Mouse (Mus musculus) erythroblast, embryonic 14.5 days (primary cell): ENCODE data around the gene Sobp. TPM values are rescaled to one million over a fixed set of nuclear protein-coding genes. Genes with fewer than 3 reads are reported as not detected.

ENCODE experiments used
- H3K27me3 ChIP-seq: 2 replicates; pipeline ENCODE4 v1.6.1; 2012; ENCODE audit warnings: inconsistent platforms; ENCODE audit not compliant: control insufficient read depth
- H3K36me3 ChIP-seq: 2 replicates; pipeline ENCODE4 v1.6.1; 2012; ENCODE audit warnings: mild to moderate bottlenecking, inconsistent platforms; ENCODE audit not compliant: control insufficient read depth
- H3K4me1 ChIP-seq: 2 replicates; pipeline ENCODE4 v1.6.1; 2012; ENCODE audit warnings: inconsistent platforms; ENCODE audit not compliant: control insufficient read depth
- H3K4me3 ChIP-seq: replicated peaks from 2 replicates; pipeline ENCODE3; 2012; ENCODE audit warnings: moderate library complexity, mild to moderate bottlenecking, inconsistent platforms
- H3K9me3 ChIP-seq: 2 replicates; pipeline ENCODE4 v1.6.1; 2012; ENCODE audit warnings: low read length, inconsistent platforms, mixed read lengths; ENCODE audit not compliant: control insufficient read depth
- GATA1 ChIP-seq: IDR thresholded peaks from 2 replicates; pipeline ENCODE4 v1.6.1; 2012; ENCODE audit warnings: low read length, inconsistent platforms, mixed read lengths
- TAL1 ChIP-seq: IDR thresholded peaks from 3 replicates; pipeline ENCODE4 v1.6.1; 2012; ENCODE audit warnings: low read length, inconsistent platforms, mixed read lengths
- polyA plus RNA-seq: library from polyadenylated mRNA; stranded (reverse); fragments of >175 nt; gene quantifications from 2 replicates; pipeline ENCODE4 v1.2.3, GENCODE M21; 2012

Gene Sobp
- polyA plus RNA-seq, 1 experiment: not detected

GRCm38 (mm10) chr10:43035579-43035978, 138.8 kb downstream of the Sobp start:
- Histone ChIP-seq H3K27me3 (no peaks in the 10 kb centered on the region), H3K4me1 (no peaks in the 10 kb centered on the region), H3K36me3 (no peaks in the 10 kb centered on the region), H3K4me3 (no peak overlapping the region), H3K9me3 (no peaks in the 10 kb centered on the region)
- TF ChIP-seq GATA1 (no peak), TAL1 (no peak)

GRCm38 (mm10) chr10:43034811-43035210, 139.5 kb downstream of the Sobp start:
- no peaks in the 10 kb centered on the region for H3K36me3 ChIP-seq
- H3K27me3 ChIP-seq: no peaks in the 10 kb centered on the region
- no peak for TF ChIP-seq TAL1
- TF ChIP-seq GATA1: no peak
- no peak overlapping the region for H3K4me3 ChIP-seq
- no peaks in the 10 kb centered on the region for H3K4me1 ChIP-seq
- H3K9me3 ChIP-seq: no peaks in the 10 kb centered on the region

- Histone ChIP-seq H3K4me1 (no peaks in the 10 kb centered on the region), H3K27me3 (no peaks in the 10 kb centered on the region), H3K36me3 (no peaks in the 10 kb centered on the region), H3K9me3 (no peaks in the 10 kb centered on the region), H3K4me3 (no peak overlapping the region)
- TF ChIP-seq GATA1 (no peak), TAL1 (no peak)
Measured at GRCm38 (mm10) chr10:43033481-43034248, 140.7 kb downstream of the Sobp start.

GRCm38 (mm10) chr10:43027006-43027405, 147.3 kb downstream of the Sobp start:
- H3K36me3 ChIP-seq: no peaks in the 10 kb centered on the region
- no peak overlapping the region for H3K4me3 ChIP-seq
- TF ChIP-seq GATA1 (no peak), TAL1 (no peak)
- H3K4me1 ChIP-seq: no peaks in the 10 kb centered on the region
- H3K9me3 ChIP-seq: no peaks in the 10 kb centered on the region
- H3K27me3 ChIP-seq: peaks cover 18% of the 10 kb centered on the region

GRCm38 (mm10) chr10:43023454-43024194, 150.7 kb downstream of the Sobp start:
- no peak overlapping the region for H3K4me3 ChIP-seq
- H3K9me3 ChIP-seq: no peaks in the 10 kb centered on the region; the same call in 1 of the 2 replicates
- H3K4me1 ChIP-seq: no peaks in the 10 kb centered on the region
- no peaks in the 10 kb centered on the region for H3K36me3 ChIP-seq
- peaks cover 48% of the 10 kb centered on the region for H3K27me3 ChIP-seq
- TF ChIP-seq TAL1 (no peak), GATA1 (no peak)

- Histone ChIP-seq H3K36me3 (no peaks in the 10 kb centered on the region), H3K9me3 (no peaks in the 10 kb centered on the region; the same call in 1 of the 2 replicates), H3K4me3 (no peak overlapping the region), H3K27me3 (peaks cover 50% of the 10 kb centered on the region), H3K4me1 (no peaks in the 10 kb centered on the region)
- no peak for TF ChIP-seq TAL1
- no peak for TF ChIP-seq GATA1
Measured at GRCm38 (mm10) chr10:43022190-43022761, 152.1 kb downstream of the Sobp start.

- peaks cover 50% of the 10 kb centered on the region for H3K27me3 ChIP-seq
- H3K4me1 ChIP-seq: no peaks in the 10 kb centered on the region
- no peak overlapping the region for H3K4me3 ChIP-seq
- TF ChIP-seq GATA1 (no peak), TAL1 (no peak)
- no peaks in the 10 kb centered on the region for H3K36me3 ChIP-seq
- H3K9me3 ChIP-seq: no peaks in the 10 kb centered on the region; the same call in 1 of the 2 replicates
Measured at GRCm38 (mm10) chr10:43021512-43022116, 152.7 kb downstream of the Sobp start.

GRCm38 (mm10) chr10:43021017-43021416, 153.3 kb downstream of the Sobp start:
- Histone ChIP-seq H3K27me3 (peaks cover 50% of the 10 kb centered on the region), H3K4me1 (no peaks in the 10 kb centered on the region), H3K9me3 (no peaks in the 10 kb centered on the region; the same call in 1 of the 2 replicates), H3K36me3 (no peaks in the 10 kb centered on the region), H3K4me3 (no peak overlapping the region)
- no peak for TF ChIP-seq TAL1
- no peak for TF ChIP-seq GATA1

GRCm38 (mm10) chr10:43014782-43015181, 159.5 kb downstream of the Sobp start:
- no peaks in the 10 kb centered on the region for H3K36me3 ChIP-seq
- H3K4me1 ChIP-seq: no peaks in the 10 kb centered on the region
- no peaks in the 10 kb centered on the region for H3K9me3 ChIP-seq
- H3K27me3 ChIP-seq: peaks cover 13% of the 10 kb centered on the region
- no peak overlapping the region for H3K4me3 ChIP-seq
- TF ChIP-seq TAL1 (no peak), GATA1 (no peak)
